Mouse (Mus musculus) embryo, embryonic 10.5 days (tissue): ENCODE measurements at regions not wholly inside any gene's neighbourhood (a gene's known extent, or its start where the extent isn't known, plus 50 kb on each side); places are given as distances from the start of the nearest gene placed in this dataset.
A peak's percentile ranks its signal among the peaks of the same experiment; 100 is the strongest.

ENCODE experiments used
- DNase-seq: peaks from one replicate; pipeline ENCODE4 v3.0.0-alpha.2; 2015; ENCODE audit warnings: low spot score

- no peak for DNase-seq
These were observed 111.5 kb downstream of the Nr1d2 start for GRCm38 (mm10) chr14:18127385-18127784.

DNA sequence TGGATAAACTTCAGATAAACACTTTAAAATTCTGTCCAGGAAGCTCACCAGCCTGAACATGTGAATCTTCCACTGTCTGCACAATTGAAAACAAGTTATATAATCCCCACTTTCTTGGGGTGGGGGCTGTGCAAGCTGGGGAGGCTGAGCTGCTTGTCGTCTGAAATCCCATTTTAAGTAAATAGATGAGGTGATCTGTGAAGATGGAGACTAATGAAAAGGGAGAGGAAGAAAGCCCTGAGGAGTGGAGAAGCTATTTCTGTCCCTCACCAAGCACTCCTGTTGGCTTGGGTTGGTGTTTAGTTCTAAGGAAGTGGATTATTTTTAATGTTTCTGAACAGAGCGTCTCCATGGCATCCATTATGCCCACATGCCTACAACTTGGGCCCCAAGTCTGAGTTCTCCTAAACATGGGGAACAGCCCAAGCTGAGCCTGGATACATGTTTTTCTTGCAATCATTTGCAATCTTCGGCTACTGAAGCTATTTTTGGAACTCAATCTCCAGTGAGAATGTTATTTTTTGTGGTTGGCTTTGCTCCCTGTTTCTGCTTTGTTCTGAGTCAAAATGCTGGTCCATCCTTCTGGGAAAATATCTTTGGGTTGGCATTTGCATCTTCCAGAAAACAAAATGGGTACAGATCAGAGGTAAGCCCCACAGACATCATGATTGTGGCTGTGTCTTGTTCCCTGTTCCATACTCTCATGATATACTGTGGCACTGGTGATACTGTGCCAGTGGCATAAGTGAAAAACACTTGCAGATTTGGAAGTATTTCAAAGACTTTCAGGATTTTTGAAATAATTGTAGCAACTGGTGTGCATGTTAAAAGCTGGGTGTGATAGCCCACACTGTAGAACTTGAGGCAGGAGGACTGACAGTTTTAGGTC lies 131.8 kb downstream of the Nr1d2 start:
- no peak for DNase-seq

GRCm38 (mm10) chr14:18105606-18106005 lies 133.3 kb downstream of the Nr1d2 start:
- peak; percentile 14 for DNase-seq

- no peak for DNase-seq
These were observed 138.7 kb downstream of the Nr1d2 start for GRCm38 (mm10) chr14:18100195-18100594.
